Mouse (Mus musculus) erythroblast, embryonic 14.5 days (primary cell): ENCODE measurements around the gene Tatdn2. TPM values are rescaled to one million over a fixed set of nuclear protein-coding genes. Genes with fewer than 3 reads are reported as not detected.
"Not testable (repeated sequence)": the region's sequence is repeated elsewhere in the genome, so short reads cannot be mapped to it uniquely, and the experiment has no call there.

Source experiments
- H3K27me3 ChIP-seq: 2 replicates; pipeline ENCODE4 v1.6.1; 2012; ENCODE audit warnings: inconsistent platforms; ENCODE audit not compliant: control insufficient read depth
- H3K36me3 ChIP-seq: 2 replicates; pipeline ENCODE4 v1.6.1; 2012; ENCODE audit warnings: mild to moderate bottlenecking, inconsistent platforms; ENCODE audit not compliant: control insufficient read depth
- H3K4me1 ChIP-seq: 2 replicates; pipeline ENCODE4 v1.6.1; 2012; ENCODE audit warnings: inconsistent platforms; ENCODE audit not compliant: control insufficient read depth
- H3K4me3 ChIP-seq: replicated peaks from 2 replicates; pipeline ENCODE3; 2012; ENCODE audit warnings: moderate library complexity, mild to moderate bottlenecking, inconsistent platforms
- H3K9me3 ChIP-seq: 2 replicates; pipeline ENCODE4 v1.6.1; 2012; ENCODE audit warnings: low read length, inconsistent platforms, mixed read lengths; ENCODE audit not compliant: control insufficient read depth
- GATA1 ChIP-seq: IDR thresholded peaks from 2 replicates; pipeline ENCODE4 v1.6.1; 2012; ENCODE audit warnings: low read length, inconsistent platforms, mixed read lengths
- TAL1 ChIP-seq: IDR thresholded peaks from 3 replicates; pipeline ENCODE4 v1.6.1; 2012; ENCODE audit warnings: low read length, inconsistent platforms, mixed read lengths
- polyA plus RNA-seq: library from polyadenylated mRNA; stranded (reverse); fragments of >175 nt; gene quantifications from 2 replicates; pipeline ENCODE4 v1.2.3, GENCODE M21; 2012

Gene Tatdn2
- polyA plus RNA-seq, 1 experiment: 3.3 TPM

GRCm38 (mm10) chr6:113668287-113669154 lies 28.3 kb upstream of the Tatdn2 start:
- Histone ChIP-seq H3K4me1 (peaks cover 20% of the 10 kb centered on the region), H3K4me3 (no peak overlapping the region), H3K27me3 (no peaks in the 10 kb centered on the region), H3K36me3 (peaks cover 31% of the 10 kb centered on the region), H3K9me3 (peaks cover 4% of the 10 kb centered on the region)
- no peak for TF ChIP-seq GATA1

- TF ChIP-seq TAL1: no peak
- no peak overlapping the region for H3K4me3 ChIP-seq
- peaks cover 39% of the 10 kb centered on the region for H3K36me3 ChIP-seq
- peaks cover 21% of the 10 kb centered on the region for H3K4me1 ChIP-seq
- H3K27me3 ChIP-seq: no peaks in the 10 kb centered on the region
- peaks cover 4% of the 10 kb centered on the region for H3K9me3 ChIP-seq
These were observed 27.0 kb upstream of the Tatdn2 start for GRCm38 (mm10) chr6:113669821-113670220.

GRCm38 (mm10) chr6:113672029-113672428 lies 24.8 kb upstream of the Tatdn2 start:
- not testable (repeated sequence) for H3K9me3 ChIP-seq, H3K27me3 ChIP-seq, H3K4me3 ChIP-seq
- H3K4me1 ChIP-seq: peaks cover 21% of the 10 kb centered on the region
- peaks cover 45% of the 10 kb centered on the region for H3K36me3 ChIP-seq

- H3K4me3 ChIP-seq: no peak overlapping the region
These were observed 23.9 kb upstream of the Tatdn2 start for GRCm38 (mm10) chr6:113672989-113673388.

GRCm38 (mm10) chr6:113675234-113675633 lies 21.6 kb upstream of the Tatdn2 start:
- H3K4me1 ChIP-seq: peaks cover 6% of the 10 kb centered on the region
- H3K27me3 ChIP-seq: no peaks in the 10 kb centered on the region
- TF ChIP-seq GATA1: no peak
- TF ChIP-seq TAL1: no peak
- H3K36me3 ChIP-seq: peaks cover 61% of the 10 kb centered on the region
- peaks cover 4% of the 10 kb centered on the region for H3K9me3 ChIP-seq
- H3K4me3 ChIP-seq: no peak overlapping the region

More at GRCm38 (mm10) chr6:113672989-113673388, 23.9 kb upstream of the Tatdn2 start:
- Histone ChIP-seq H3K4me1 (peaks cover 17% of the 10 kb centered on the region), H3K36me3 (peaks cover 48% of the 10 kb centered on the region), H3K27me3 (no peaks in the 10 kb centered on the region), H3K9me3 (peaks cover 4% of the 10 kb centered on the region)
- TF ChIP-seq GATA1 (no peak), TAL1 (no peak)

- Histone ChIP-seq H3K36me3 (peaks cover 59% of the 10 kb centered on the region), H3K27me3 (no peaks in the 10 kb centered on the region), H3K4me3 (no peak overlapping the region), H3K4me1 (peaks cover 7% of the 10 kb centered on the region), H3K9me3 (peaks cover 4% of the 10 kb centered on the region)
- TF ChIP-seq TAL1: no peak
- TF ChIP-seq GATA1: no peak
These were observed 20.9 kb upstream of the Tatdn2 start for GRCm38 (mm10) chr6:113675991-113676390.

GRCm38 (mm10) chr6:113677070-113677734 lies 19.6 kb upstream of the Tatdn2 start:
- Histone ChIP-seq H3K36me3 (peaks cover 51% of the 10 kb centered on the region), H3K27me3 (no peaks in the 10 kb centered on the region), H3K9me3 (no peaks in the 10 kb centered on the region), H3K4me1 (peaks cover 12% of the 10 kb centered on the region), H3K4me3 (no peak overlapping the region)
- TF ChIP-seq GATA1: no peak
- no peak for TF ChIP-seq TAL1

GRCm38 (mm10) chr6:113678246-113679012 lies 18.4 kb upstream of the Tatdn2 start:
- Histone ChIP-seq H3K4me3 (no peak overlapping the region), H3K27me3 (no peaks in the 10 kb centered on the region), H3K9me3 (no peaks in the 10 kb centered on the region), H3K36me3 (peaks cover 44% of the 10 kb centered on the region), H3K4me1 (peaks cover 12% of the 10 kb centered on the region)
- TF ChIP-seq TAL1 (no peak), GATA1 (no peak)

- Histone ChIP-seq H3K9me3 (no peaks in the 10 kb centered on the region), H3K4me1 (peaks cover 11% of the 10 kb centered on the region), H3K36me3 (peaks cover 42% of the 10 kb centered on the region), H3K4me3 (no peak overlapping the region), H3K27me3 (no peaks in the 10 kb centered on the region)
- TF ChIP-seq TAL1 (no peak), GATA1 (no peak)
These were observed 16.8 kb upstream of the Tatdn2 start for GRCm38 (mm10) chr6:113679993-113680566.
